Mouse (Mus musculus): ENCODE results near the gene Fbp2.

- TF ChIP-seq CTCF (IDR thresholded peaks at IDR 0.05; ENCODE audit: low read depth) (no peak), EP300 (IDR thresholded peaks at IDR 0.05; ENCODE audit: low read depth) (no peak)
Measured at GRCm38 (mm10) chr13:62893044-62893842, 35.0 kb upstream of the Fbp2 start.
